Mouse (Mus musculus) cerebellum, adult 11-12 months (tissue): ENCODE data around the gene Otud1.

Experiments
- DNase-seq: peaks from one replicate; pipeline ENCODE4 v3.0.0; 2022

Otud1 gene

DNA sequence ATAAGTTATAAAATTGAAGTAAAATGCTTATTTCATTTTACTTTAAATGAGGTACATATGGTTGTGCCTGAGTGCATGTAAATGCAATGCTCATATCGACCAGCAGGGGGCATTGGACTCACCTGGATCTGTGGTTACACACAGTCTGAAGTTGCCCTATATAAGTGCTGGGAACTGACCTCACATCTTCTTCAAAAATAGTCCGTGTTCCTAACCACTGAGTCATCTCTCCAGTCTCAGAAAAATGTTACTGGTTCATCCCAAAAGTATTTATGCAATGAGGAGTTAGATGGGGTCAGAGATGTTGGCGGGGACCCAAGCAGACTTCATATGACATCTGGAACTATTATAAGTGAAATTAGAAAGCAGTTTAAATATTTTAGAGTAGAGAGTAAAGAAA is 25.4 kb downstream of the Otud1 start:
- no peak for DNase-seq

DNA sequence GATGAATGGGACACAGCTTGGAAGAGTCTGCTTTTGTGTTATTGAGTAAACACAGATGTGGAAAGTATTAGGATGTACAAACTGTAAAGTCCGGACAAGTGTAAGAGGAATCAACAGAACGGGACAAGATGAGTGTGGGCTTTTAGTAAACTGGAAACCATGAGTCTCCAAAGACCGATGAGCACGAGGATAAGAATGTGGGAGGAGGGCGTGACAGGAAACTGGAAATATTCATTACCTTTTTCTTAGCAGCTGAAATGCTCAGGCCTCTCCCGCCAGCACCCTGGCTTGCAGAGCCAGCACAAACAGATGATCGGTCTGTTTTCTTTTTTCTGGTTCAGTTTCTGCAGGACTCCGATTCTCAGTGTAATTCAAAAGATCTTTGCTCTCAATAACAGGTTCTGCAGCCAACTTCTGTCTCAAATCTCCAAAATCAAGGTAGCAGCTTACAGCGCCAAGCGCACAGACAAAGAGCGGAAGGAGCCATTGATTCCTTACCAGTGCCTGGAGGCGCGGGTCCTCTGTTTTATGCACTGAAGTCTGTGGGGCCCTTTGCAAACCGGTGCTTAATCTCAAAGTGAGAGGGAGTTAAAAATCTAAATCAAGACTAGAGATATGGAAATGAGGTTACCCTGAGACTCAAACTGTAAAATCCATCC is 28.1 kb downstream of the Otud1 start:
- no peak for DNase-seq

DNA sequence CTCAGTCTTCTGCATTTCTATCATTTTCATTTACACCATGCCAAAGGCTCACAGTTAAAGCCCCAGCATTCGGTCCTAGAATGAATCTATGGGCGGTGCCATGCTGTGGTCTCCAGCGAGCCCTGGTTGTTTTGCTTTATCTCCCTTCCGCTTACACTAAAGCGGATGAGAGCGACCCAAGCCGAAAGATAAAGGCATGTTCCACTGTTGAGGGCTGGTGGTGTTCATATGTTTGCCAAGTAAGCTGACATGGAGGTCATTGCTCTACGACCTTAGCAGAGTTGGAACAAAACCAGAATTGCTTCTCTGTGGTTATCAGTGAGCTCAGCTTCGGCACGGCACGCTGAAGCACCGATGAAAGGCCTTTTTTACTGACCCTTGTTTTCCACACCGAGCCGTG is 32.5 kb downstream of the Otud1 start:
- DNase-seq, result no peak

DNA sequence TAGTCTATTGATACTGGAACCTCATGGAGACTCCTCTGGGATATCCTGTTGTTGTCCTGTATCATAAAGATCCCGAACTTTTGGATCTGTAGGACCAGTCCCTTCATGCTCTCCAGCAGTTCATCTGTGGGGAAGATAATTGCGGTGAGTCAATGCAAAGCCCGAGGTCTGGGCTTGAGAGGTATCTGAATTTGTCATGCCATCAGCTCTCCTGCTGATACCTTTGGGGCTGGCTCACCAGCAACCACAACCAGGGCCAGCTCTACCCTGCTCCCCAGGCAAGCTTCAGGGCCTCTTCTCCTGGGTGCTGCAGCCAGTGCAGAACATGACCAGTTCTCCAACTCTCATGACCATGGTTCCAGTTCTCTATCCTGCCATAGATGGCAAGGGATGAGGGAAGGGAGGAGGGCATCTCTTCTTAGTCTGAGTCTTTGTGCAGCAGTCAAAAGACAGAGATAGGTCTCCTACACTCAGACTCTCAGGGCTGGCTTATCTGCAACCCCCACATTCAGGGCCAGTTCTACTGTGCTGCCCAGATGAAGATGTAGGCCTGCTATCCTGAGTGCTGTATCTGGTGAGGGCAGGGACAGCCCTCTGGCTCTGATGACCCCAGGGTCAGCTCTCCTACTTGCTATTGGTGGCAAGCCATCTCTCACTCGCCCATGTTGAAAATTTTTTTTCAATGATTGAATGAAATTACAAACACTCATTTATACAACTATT is 42.2 kb downstream of the Otud1 start:
- DNase-seq, result no peak

DNA sequence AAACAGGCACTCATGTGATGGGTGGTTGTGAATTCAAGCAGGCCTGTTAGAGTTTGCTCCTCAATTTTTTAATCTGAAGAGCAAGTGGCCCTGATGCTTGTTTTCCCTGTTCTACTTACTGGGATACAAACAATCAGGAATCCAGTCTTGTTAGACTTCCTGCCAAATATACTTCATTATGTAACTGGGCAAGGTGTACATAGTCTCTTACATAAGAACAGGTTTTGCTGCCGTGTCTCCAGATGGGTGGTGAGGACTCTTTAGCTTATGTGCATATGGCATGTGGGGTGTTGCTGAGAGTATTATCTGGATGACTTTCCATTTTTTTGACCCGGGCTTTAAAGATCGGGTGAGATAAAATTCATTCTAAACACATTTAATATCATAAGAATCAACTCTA is 43.8 kb downstream of the Otud1 start:
- peak; percentile 23 for DNase-seq

DNA sequence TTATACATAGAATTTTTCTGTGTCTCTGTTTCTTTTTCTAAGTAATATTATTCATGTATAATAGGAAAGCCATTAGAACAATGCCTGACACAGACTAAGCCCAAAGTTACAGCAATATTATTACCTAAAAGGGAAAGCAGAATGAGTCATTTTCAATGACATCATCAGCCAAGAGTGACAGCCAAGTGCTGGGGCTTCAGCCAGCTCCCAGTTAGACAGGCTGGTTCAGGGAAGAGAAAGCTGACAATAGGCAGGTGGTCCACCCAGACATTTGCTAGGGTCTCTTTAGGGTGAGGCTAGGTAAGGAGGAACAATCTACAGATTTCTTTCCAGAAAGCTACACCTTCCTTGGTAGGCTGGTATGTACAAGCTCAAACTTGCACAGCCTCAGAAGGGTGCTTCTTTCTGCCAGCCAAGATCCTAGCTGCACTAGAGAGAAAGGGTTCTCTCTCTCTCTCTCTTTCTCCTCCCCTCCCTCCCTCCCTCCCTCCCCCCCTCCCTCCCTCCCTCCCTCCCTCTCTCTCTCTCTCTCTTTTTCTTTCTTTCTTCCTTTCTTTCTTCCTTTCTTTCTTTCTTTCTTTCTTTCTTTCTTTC is 45.6 kb downstream of the Otud1 start:
- DNase-seq, result peak; percentile 23

DNA sequence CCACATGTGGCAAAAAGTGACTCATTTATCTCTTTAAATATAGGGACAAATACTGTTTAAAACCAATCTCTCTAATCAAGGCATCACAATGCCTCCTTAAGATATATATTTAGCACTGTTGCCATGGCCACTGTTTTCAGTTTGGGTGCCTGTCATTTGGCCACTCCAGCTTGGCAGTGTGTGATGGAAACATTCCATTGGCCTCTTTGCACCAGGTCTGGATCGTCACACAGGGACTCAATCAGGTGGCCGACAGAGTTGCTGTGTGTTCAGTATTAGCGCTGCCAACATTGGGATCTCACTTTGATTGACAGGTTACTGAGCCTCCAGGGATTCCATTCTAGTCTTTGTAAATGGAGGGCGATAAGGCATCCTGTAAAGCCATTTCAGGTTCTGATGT is 46.1 kb downstream of the Otud1 start:
- DNase-seq, result peak; percentile 22

DNA sequence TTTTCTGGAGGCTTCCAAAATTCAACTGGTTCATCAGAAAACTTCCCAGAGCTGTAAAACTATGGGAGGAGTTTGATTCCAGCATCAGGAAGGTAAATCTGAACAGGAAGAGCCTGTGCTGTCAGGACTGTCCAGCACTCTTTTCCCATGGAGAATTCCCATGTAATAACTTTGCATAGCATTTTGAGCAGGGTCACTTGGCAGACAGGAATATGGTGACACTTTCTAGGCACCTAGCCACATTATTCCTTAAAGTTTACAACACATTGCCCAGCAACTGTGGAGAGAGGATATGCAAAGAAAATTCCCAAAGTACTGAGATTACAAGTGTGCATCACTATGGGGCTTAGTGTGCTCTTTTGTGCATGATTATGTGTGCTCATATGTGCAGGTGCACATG is 46.7 kb downstream of the Otud1 start:
- no peak for DNase-seq

DNA sequence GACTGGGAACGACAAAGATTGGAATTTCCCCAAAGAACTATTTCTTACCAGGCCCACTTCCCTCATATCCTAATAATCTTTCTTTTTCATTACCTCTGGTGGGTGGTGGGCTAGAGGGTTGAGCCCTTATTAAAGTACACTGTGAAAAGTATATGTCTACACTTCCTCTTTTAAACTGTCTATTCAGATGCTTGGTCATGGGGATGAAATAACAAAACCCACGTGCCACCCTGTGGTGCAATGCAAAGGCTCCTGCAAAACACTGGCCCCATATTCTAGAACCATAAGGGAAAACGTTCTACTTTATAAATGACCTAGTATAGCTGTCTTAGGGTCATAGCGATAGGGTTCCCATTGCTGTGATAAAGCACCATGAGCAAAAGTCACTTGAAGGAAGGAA is 49.3 kb downstream of the Otud1 start:
- no peak for DNase-seq
